Mouse (Mus musculus): ENCODE data around the gene Nfatc2.

GRCm38 (mm10) chr2:168552405-168552804, 49.1 kb downstream of the Nfatc2 start:
- TF ChIP-seq POLR2A (IDR thresholded peaks at IDR 0.05; ENCODE audit: insufficient read depth, low read length) (no peak), CTCF (IDR thresholded peaks at IDR 0.05; ENCODE audit: low read depth, low read length) (no peak)

Measured in ES-Bruce4 (cell line).